Mouse (Mus musculus) thymus, postnatal 10 days (tissue): Measurements from ENCODE around the gene Alpl.

ENCODE experiments used
- DNase-seq, 2 experiments: peaks; one replicate each; pipeline ENCODE4 v3.0.0; 2021; ENCODE audit warnings: low spot score in 2 of 2

Alpl gene

GRCm38 (mm10) chr4:137795611-137796557 is at the start of gene Alpl:
Alpl (minus strand) TSS chr4:137796384.
- DNase-seq, result peak; percentile 11 to 68

DNA sequence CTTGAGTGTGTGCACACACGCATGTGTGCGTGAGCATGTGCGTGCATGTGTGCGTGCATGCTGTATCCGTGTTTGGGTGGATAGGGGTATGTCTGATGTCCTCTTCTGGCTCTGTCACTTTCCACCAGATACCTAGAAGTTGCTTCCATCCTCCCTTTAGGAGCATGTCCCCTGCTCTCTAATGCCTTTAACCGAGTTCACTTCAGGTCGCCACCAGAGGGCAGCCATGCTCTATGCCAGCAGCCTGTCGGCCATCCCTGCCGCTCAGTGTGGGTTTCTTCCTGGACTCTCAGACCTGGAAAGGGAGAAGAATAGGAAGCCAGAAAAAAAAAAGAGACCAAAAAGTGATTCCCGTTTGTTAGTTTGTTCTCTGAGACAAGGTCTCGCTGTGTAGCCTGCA is 48.5 kb upstream of the Alpl start:
- DNase-seq, result peak in 1 of 2 experiments; percentile 75

GRCm38 (mm10) chr4:137839452-137839851 is 43.3 kb upstream of the Alpl start:
- no peak for DNase-seq

- DNase-seq, result no peak
These were observed 42.6 kb upstream of the Alpl start for GRCm38 (mm10) chr4:137838791-137839190.

DNA sequence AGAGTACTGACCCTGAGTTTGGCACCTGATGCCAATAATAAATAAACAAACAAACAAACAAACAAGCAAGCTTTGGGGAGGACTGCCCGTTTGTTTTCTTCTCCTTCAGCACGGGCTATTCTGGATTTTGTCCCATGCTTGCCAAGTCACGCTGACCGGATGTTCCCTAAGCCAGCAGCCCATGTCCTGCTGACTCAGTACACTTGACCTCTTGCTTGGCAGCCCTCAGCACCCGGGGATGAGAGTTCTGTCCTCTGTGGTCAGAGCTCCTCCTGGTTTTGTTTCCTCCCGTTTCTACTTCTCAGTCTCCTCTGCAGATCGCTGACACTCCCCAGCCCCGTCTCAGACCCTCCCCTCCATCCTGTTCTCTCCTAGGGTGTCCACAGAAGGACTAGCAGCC is 41.6 kb upstream of the Alpl start:
- DNase-seq, result no peak

- no peak for DNase-seq
These were observed 40.6 kb upstream of the Alpl start for GRCm38 (mm10) chr4:137836741-137837140.

GRCm38 (mm10) chr4:137835624-137836337 is 39.6 kb upstream of the Alpl start:
- peak; percentile 30 to 64 for DNase-seq

GRCm38 (mm10) chr4:137831598-137831997 is 35.4 kb upstream of the Alpl start:
- DNase-seq, result no peak

- no peak for DNase-seq
These were observed 34.2 kb upstream of the Alpl start for GRCm38 (mm10) chr4:137830380-137830779.

- DNase-seq, result no peak
These were observed 28.7 kb upstream of the Alpl start for GRCm38 (mm10) chr4:137824881-137825280.

DNA sequence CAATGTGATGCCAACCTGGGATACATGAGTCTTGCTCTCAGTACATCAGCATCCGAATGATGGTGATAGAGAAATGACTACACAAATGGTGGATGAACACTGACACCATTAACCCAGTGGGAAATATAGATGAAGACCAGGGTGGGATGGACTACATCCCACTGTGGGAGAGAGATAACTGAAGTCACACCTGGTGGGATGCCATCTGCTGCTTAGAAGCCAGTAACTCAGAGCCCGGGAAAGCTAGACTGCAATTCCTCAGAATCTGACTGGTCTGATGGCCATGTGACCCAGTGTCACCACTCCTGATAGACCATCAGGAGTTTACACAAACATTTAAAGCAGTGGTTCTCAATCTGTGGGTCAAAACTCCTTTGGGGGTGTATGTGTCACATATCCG is 27.4 kb upstream of the Alpl start:
- DNase-seq, result no peak

- no peak for DNase-seq
These were observed 26.4 kb upstream of the Alpl start for GRCm38 (mm10) chr4:137822537-137822936.

DNA sequence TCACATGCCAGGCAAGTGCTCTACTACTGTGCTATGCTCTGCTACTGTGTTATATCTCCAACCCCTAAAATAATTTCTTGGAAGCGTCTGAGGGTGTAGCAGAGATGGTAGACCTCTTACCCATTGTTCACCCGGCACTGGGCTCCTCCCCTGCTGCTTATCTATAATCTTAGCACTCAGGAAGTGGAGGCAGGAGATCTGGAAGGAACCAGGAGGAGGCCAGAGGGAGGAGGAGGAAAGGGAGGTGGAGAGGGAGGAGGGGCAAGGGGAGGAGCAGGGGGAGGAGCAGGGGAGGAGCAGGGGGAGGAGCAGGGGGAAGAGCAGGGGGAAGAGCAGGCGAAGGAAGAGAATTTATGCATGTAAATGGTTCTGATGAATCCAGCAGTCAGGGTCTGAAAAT is 24.5 kb upstream of the Alpl start:
- DNase-seq, result no peak

- no peak for DNase-seq
These were observed 23.3 kb upstream of the Alpl start for GRCm38 (mm10) chr4:137819487-137819886.

DNA sequence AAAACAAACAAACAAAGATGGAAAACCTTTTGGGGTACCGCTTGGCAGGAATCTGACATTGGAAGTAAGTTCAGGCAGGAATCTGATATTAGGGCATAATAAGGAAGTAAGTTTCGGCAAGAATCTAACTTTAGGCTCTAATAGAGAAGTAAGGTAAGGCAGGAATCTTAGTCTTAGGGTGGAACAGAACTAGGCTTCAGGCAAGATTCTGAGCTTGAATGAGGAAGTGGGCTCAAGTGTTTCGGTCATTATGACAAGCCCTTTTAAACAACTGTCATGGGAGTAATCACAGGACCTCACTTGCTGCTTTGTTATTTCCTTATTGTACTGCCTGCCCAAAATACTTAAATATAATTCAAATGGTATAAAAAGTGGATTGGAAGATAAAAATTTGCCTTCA is 22.2 kb upstream of the Alpl start:
- no peak for DNase-seq

DNA sequence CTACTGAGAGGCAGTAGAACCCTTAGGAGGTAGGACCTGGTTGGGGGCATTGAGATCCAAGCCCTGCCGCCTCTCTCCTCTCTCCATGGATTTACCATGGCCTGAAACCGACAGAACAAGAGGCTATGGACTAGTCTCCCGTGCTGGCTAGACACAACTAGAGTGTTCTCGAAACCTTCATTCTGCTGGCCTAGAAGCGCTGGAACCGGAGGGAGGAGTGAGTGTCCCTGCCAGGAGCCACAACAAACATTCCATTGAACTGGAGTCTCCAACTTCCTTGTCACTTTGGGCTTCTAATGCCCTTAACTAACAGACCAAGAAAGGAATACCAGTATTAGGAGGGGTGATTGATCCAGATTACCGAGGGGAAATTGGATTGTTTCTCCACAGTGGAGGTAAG is 20.0 kb upstream of the Alpl start:
- DNase-seq, result no peak

- DNase-seq, result no peak
These were observed 19.3 kb upstream of the Alpl start for GRCm38 (mm10) chr4:137815473-137815872.

- DNase-seq, result no peak
These were observed 18.0 kb upstream of the Alpl start for GRCm38 (mm10) chr4:137814140-137814539.

GRCm38 (mm10) chr4:137812946-137813708 is 16.9 kb upstream of the Alpl start:
- DNase-seq, result no peak

GRCm38 (mm10) chr4:137809999-137810398 is 13.8 kb upstream of the Alpl start:
- DNase-seq, result no peak

DNA sequence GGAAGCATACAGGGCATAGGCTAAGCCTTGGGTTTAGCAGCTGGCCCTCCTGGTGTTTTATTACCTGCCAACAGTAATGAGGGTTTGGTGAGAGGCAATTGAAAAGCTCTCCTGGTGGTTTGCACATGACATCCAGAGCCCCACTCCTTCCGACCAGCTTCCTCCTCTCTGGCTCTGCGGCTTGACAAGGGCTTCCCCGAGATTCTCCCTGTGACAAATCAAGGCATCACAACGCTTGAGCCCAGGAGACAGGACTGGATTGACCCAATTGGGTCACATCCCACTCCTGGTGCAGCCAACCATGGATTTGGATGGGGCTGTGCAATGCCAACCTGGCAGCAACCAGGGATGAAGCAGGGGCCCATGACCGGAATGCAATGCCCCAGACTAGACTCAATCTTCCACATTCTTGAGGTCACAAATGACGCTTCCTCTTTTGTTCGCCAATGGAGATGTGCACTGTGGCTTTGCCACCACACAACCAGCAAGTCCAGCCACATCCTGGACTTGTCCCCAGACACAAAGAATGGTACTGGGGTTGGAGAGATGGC is 11.2 kb upstream of the Alpl start:
- no peak for DNase-seq

GRCm38 (mm10) chr4:137801196-137801595 is 5.0 kb upstream of the Alpl start:
- no peak for DNase-seq
